Mouse (Mus musculus): ENCODE results near the gene Lrrc8b.
A peak's percentile ranks its signal among the peaks of the same experiment; 100 is the strongest.

Gene Lrrc8b

DNA sequence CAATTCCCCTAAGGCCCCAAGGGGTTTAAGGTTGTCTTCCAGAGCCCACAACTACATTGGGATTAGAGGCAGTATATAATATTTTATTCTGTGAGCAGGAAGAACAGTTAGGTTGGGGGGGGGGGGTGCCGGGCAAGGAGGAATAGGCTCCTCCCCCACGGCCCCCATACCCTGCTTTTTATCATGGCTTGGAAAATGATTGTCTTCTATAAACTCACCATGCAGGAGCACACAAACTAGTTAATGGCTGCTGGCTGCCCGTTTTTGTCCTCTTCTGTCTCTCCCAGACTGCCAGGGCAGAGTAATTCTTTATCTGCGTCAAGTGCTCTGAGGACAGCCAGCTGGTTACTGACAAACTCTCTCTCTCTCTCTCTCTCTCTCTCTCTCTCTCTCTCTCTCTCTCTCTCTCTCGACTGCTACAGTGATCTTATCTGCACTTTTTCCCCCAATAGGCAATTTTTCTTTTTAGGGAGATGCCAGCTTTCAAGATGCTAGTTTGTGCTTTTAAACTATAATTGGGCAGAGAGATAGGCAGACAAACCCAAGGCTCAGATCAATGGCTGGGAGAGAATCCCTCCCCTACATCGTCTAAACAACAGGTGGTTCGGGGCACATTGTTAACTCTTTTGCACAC, 102.5 kb downstream of the Lrrc8b start:
- no peak for DNase-seq (ENCODE audit: low read depth in 2 of 2, low spot score in 2 of 2)

DNA sequence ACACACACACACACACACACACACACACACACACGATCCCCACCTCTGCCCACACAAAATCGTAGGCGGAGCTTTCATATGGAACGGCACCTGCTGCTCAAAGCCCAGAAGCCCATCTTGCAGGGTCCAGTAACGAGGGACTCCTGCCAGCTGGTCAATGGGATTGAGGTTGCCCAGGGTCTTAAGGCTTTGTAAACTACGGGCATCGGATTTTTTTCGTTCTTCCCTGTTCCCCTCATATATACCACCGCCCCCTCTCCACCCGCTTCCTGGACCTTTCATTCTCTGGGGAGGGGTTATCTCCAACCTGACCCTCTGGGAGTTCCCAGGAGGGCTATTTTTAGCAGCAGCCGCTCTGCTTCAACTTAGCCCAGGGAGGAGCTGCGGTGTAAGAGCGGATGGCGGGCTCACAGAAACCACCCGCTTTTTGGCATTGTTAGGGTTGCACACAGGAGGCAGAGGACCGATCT, 103.1 kb downstream of the Lrrc8b start:
- DNase-seq (ENCODE audit: low read depth in 2 of 2, low spot score in 2 of 2), result peak; percentile 46 to 57

GRCm38 (mm10) chr5:105519096-105519975, 103.8 kb downstream of the Lrrc8b start, which contains the start of gene Lrrc8c:
Gene Lrrc8c, plus strand, starts transcription at chr5:105519388.
- peak; percentile 85 to 89 for DNase-seq (ENCODE audit: low read depth in 2 of 2, low spot score in 2 of 2)

- no peak for DNase-seq (ENCODE audit: low read depth in 2 of 2, low spot score in 2 of 2)
These were observed 104.4 kb downstream of the Lrrc8b start for GRCm38 (mm10) chr5:105519976-105520300.

- DNase-seq (ENCODE audit: low read depth in 2 of 2, low spot score in 2 of 2), result no peak
These were observed 104.9 kb downstream of the Lrrc8b start for GRCm38 (mm10) chr5:105520442-105520965.

GRCm38 (mm10) chr5:105523452-105523851, 107.9 kb downstream of the Lrrc8b start:
- no peak for DNase-seq (ENCODE audit: low read depth in 2 of 2, low spot score in 2 of 2)

- DNase-seq (ENCODE audit: low read depth in 2 of 2, low spot score in 2 of 2), result no peak
These were observed 109.4 kb downstream of the Lrrc8b start for GRCm38 (mm10) chr5:105525004-105525403.

GRCm38 (mm10) chr5:105526107-105526645, 110.6 kb downstream of the Lrrc8b start:
- DNase-seq (ENCODE audit: low read depth in 2 of 2, low spot score in 2 of 2), result no peak

- no peak for DNase-seq (ENCODE audit: low read depth in 2 of 2, low spot score in 2 of 2)
These were observed 111.2 kb downstream of the Lrrc8b start for GRCm38 (mm10) chr5:105526766-105527165.

GRCm38 (mm10) chr5:105527477-105528331, 112.1 kb downstream of the Lrrc8b start:
- DNase-seq (ENCODE audit: low read depth in 2 of 2, low spot score in 2 of 2), result no peak

- no peak for DNase-seq (ENCODE audit: low read depth in 2 of 2, low spot score in 2 of 2)
These were observed 115.0 kb downstream of the Lrrc8b start for GRCm38 (mm10) chr5:105530576-105530975.

GRCm38 (mm10) chr5:105535186-105535585, 119.6 kb downstream of the Lrrc8b start:
- no peak for DNase-seq (ENCODE audit: low read depth in 2 of 2, low spot score in 2 of 2)

- no peak for DNase-seq (ENCODE audit: low read depth in 2 of 2, low spot score in 2 of 2)
These were observed 120.6 kb downstream of the Lrrc8b start for GRCm38 (mm10) chr5:105536172-105536571.

DNA sequence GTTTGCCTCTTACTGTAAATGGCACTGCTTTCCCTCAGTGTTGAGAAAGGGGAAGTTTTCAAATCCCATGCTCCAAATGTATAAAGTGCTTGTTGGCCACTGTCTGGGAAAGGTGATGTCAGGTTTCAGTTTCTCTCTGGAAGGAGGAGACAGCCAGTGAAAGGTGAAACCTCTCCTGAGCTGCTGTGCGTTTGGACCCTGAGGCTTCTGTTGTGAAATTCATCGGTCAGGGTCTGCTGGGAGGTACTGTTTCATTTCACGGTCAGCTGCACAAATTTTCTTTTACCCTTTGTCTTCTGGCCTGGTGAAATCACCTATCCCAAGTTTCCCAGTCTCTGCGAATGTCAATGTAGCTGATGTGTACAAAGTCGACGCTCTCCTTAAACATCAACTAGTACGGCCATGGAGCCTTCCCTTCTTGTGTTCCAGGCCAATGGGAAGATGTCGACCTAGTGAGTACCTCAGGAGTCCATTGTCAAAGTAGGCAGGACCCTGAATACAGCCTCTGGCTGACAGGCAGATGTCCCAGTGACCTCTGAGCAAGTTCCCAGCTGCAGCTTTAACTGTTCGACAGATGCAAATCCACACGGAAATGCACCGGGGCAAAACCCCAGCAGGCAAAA, 121.6 kb downstream of the Lrrc8b start:
- no peak for DNase-seq (ENCODE audit: low read depth in 2 of 2, low spot score in 2 of 2)

Measured in CD8-positive naive resting alpha-beta T cell, adult 2 months (primary cell).